Mouse (Mus musculus) intestine, embryonic 15.5 days (tissue): ENCODE data around the gene Myod1. TPM values are rescaled to one million over a fixed set of nuclear protein-coding genes. Genes with fewer than 3 reads are reported as not detected.

Source experiments
- ATAC-seq: fragments of 200-750 bp; cut with Nextera tagmentation; 2 replicates; pipeline ENCODE4 v1.8.0; 2017; ENCODE audit warnings: moderate TSS enrichment, moderate library complexity
- H3K27ac ChIP-seq: fragments of 300-500 bp; sonication (generic); 2 replicates; pipeline ENCODE4 v1.5.1; 2015; ENCODE audit warnings: mild to moderate bottlenecking, inconsistent platforms
- H3K27me3 ChIP-seq: fragments of 300-500 bp; sonication (generic); replicated peaks from 2 replicates; pipeline ENCODE4 v1.6.1; 2015; ENCODE audit warnings: inconsistent platforms
- H3K36me3 ChIP-seq: fragments of 300-500 bp; sonication (generic); 2 replicates; pipeline ENCODE4 v1.6.1; 2015; ENCODE audit warnings: inconsistent platforms
- H3K4me1 ChIP-seq: fragments of 300-500 bp; sonication (generic); replicated peaks from 2 replicates; pipeline ENCODE4 v1.6.1; 2015; ENCODE audit warnings: inconsistent platforms
- H3K4me2 ChIP-seq: fragments of 300-500 bp; sonication (generic); replicated peaks from 2 replicates; pipeline ENCODE4 v1.6.1; 2015; ENCODE audit warnings: mild to moderate bottlenecking, inconsistent platforms
- H3K4me3 ChIP-seq: fragments of 300-500 bp; sonication (generic); replicated peaks from 2 replicates; pipeline ENCODE4 v1.5.1; 2015; ENCODE audit warnings: inconsistent platforms
- H3K9ac ChIP-seq: fragments of 300-500 bp; sonication (generic); 2 replicates; pipeline ENCODE4 v1.6.1; 2015; ENCODE audit warnings: inconsistent platforms
- H3K9me3 ChIP-seq: fragments of 300-500 bp; sonication (generic); 2 replicates; pipeline ENCODE4 v1.6.1; 2016; ENCODE audit warnings: inconsistent platforms
- WGBS: fragments of 180-500 bp; shearing (Covaris S2); methylation state at CpG from one replicate; pipeline ENCODE4 v1.1.7; 2015; 5-methylcytosine and 5-hydroxymethylcytosine counted together
- polyA plus RNA-seq: library from polyadenylated mRNA; unstranded; fragments of >200 nt; fragmentation: Nextera tagmentation; extraction: Ambion mirVana; gene quantifications from 2 replicates; pipeline ENCODE4 v1.2.1, GENCODE M21; 2015

The Myod1 gene
- polyA plus RNA-seq, 1 experiment from 2014 or later = 0.24 TPM

DNA sequence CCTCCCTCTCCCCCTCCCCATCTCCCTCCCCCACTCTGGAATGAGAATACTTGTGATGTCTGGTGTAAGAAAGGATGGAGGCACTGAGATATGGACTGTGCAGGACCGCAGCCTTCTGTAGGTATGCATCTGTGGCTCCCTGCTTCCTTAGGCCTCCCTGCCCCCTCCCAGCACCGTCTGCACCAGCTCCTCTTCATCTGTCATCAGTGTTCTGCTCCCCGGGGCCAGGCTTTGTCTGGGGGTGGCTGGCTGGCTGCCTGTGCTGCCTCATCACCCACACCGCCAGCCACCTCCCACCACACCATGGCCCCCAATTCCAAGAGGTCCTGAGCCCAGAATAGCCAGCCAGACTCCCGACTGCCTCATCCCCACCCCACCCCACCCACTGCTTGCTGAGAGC, 12.1 kb upstream of the Myod1 start:
- Histone ChIP-seq H3K27me3 (peaks cover 2% of the 10 kb centered on the region; the same call in 1 of the 2 replicates), H3K9me3 (no peaks in the 10 kb centered on the region), H3K4me2 (no peak overlapping the region), H3K4me1 (no peaks in the 10 kb centered on the region), H3K9ac (no peak overlapping the region), H3K4me3 (no peak overlapping the region), H3K36me3 (no peaks in the 10 kb centered on the region), H3K27ac (no peak overlapping the region)
- ATAC-seq = no peak
- WGBS = 49% methylated on average over 5 of the region's 5 CpGs

DNA sequence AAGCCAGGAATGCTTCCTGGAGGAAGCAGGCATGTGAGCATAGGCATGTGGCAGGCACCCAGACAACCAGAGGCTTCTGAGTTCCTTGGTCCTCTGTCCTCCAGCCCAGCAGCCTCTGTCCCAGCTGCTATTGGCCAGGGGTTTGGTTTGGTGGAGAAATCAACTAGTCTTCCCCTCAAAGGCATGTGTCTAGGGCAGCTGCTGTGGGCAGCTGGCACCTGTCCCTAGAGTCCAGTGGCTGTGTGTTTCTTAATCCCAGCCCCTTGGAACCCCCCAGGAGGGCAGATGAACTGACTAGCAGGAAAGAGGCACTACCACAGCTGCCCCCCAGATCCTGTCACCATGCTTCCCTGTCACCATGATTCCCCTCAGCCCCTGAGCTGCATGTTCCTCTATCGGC, 10.5 kb upstream of the Myod1 start:
- ATAC-seq = no peak
- Histone ChIP-seq H3K27me3 (peaks cover 2% of the 10 kb centered on the region; the same call in 1 of the 2 replicates), H3K27ac (no peak overlapping the region), H3K4me1 (no peaks in the 10 kb centered on the region), H3K36me3 (no peaks in the 10 kb centered on the region), H3K9ac (no peak overlapping the region), H3K9me3 (no peaks in the 10 kb centered on the region), H3K4me3 (no peak overlapping the region), H3K4me2 (no peak overlapping the region)
- 68% methylated on average over 1 of the region's 1 CpGs for WGBS

DNA sequence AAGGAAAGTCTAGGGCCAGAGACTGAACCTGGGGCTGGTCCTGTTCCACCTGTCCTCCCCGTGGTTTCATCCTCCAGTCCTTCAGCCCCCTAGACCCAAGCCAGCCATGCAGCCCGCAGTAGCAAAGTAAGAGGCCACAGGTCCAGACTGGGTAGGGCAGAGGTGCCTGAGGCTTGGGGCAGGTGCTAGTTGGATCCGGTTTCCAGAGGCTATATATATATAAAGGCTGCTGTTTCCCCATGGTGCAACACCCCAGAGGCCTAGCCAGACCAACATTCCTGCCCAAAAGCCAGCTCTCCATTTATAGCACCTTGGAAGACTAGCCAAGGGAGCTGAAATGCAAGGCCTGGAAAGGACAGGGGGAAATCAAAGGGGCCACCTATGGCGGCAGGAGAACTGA, 5.2 kb upstream of the Myod1 start:
- Histone ChIP-seq H3K4me2 (no peak overlapping the region), H3K27ac (no peak overlapping the region), H3K4me1 (no peaks in the 10 kb centered on the region), H3K4me3 (no peak overlapping the region), H3K36me3 (no peaks in the 10 kb centered on the region), H3K9ac (no peak overlapping the region), H3K9me3 (no peaks in the 10 kb centered on the region), H3K27me3 (peaks cover 21% of the 10 kb centered on the region)
- no peak for ATAC-seq
- 67% methylated on average over 4 of the region's 4 CpGs for WGBS

DNA sequence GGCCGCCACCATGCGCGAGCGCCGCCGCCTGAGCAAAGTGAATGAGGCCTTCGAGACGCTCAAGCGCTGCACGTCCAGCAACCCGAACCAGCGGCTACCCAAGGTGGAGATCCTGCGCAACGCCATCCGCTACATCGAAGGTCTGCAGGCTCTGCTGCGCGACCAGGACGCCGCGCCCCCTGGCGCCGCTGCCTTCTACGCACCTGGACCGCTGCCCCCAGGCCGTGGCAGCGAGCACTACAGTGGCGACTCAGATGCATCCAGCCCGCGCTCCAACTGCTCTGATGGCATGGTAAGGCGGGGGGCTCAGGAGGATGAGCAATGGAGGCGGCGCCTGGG, 703 bp downstream of the Myod1 start:
- no peak for ATAC-seq
- no peaks in the 10 kb centered on the region for H3K9me3 ChIP-seq
- WGBS = 1% methylated on average over 33 of the region's 33 CpGs
- H3K27me3 ChIP-seq = peaks cover 59% of the 10 kb centered on the region
- H3K4me3 ChIP-seq = peak overlapping the region; percentile 6; the same call in 1 of the 2 replicates
- H3K4me2 ChIP-seq = peak overlapping the region; percentile 43
- H3K36me3 ChIP-seq = no peaks in the 10 kb centered on the region
- H3K9ac ChIP-seq = no peak overlapping the region
- peaks cover 5% of the 10 kb centered on the region; the same call in 1 of the 2 replicates for H3K4me1 ChIP-seq
- no peak overlapping the region for H3K27ac ChIP-seq

DNA sequence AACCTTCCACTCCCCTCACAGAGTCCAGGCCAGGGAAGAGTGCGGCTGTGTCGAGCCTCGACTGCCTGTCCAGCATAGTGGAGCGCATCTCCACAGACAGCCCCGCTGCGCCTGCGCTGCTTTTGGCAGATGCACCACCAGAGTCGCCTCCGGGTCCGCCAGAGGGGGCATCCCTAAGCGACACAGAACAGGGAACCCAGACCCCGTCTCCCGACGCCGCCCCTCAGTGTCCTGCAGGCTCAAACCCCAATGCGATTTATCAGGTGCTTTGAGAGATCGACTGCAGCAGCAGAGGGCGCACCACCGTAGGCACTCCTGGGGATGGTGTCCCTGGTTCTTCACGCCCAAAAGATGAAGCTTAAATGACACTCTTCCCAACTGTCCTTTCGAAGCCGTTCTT, 1.8 kb downstream of the Myod1 start:
- 2% methylated on average over 22 of the region's 22 CpGs for WGBS
- no peak overlapping the region for H3K4me3 ChIP-seq

DNA sequence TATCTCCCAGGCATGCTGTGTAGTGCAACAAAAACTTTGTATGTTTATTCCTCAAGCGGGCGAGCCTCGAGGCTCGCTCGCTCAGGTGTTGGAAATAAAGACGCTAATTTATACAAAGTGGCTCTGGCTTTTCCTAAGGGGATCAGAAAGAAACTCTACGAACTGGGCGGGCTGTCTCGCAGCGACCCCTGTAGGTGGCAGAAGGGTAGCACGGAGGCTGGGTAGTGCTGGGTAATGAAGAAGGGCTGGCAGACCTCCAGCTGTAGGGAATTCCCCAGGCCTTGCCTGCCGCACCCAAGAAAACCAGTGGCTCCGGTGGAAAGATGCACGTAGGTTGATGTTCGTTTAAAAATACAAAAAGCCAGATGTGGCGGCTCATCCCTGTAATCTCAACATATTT, 2.7 kb downstream of the Myod1 start:
- WGBS = 6% methylated on average over 16 of the region's 16 CpGs
- H3K36me3 ChIP-seq = no peaks in the 10 kb centered on the region
- peaks cover 53% of the 10 kb centered on the region for H3K27me3 ChIP-seq
- no peak overlapping the region for H3K9ac ChIP-seq
- no peak overlapping the region for H3K4me3 ChIP-seq
- no peak for ATAC-seq
- H3K4me2 ChIP-seq = no peak overlapping the region
- H3K27ac ChIP-seq = no peak overlapping the region
- no peaks in the 10 kb centered on the region for H3K9me3 ChIP-seq
- peaks cover 5% of the 10 kb centered on the region; the same call in 1 of the 2 replicates for H3K4me1 ChIP-seq

More for the DNA sequence above, 1.8 kb downstream of the Myod1 start:
- ATAC-seq = no peak
- H3K4me2 ChIP-seq = no peak overlapping the region
- no peaks in the 10 kb centered on the region for H3K36me3 ChIP-seq
- no peak overlapping the region for H3K27ac ChIP-seq
- H3K4me1 ChIP-seq = peaks cover 5% of the 10 kb centered on the region; the same call in 1 of the 2 replicates
- peaks cover 53% of the 10 kb centered on the region for H3K27me3 ChIP-seq
- H3K9me3 ChIP-seq = no peaks in the 10 kb centered on the region
- no peak overlapping the region for H3K9ac ChIP-seq

DNA sequence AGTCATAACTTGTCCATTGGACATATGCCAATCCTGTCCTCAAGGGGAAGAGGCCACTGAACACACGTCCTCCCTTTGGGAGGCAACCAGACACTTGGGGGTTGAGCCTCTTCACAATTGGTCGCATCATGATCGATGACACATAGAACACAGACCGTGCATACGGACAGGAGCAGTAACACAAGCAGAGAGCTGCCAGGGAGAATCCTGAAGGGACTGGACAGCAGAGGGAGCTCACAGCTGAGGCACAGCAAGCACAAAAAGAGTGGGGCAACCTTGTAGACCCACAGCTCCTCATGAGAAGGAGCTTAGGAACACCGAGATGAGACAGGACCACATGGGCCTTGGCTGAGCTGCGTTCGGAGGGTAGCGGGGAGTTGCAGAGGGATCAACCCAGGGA, 4.4 kb downstream of the Myod1 start:
- H3K27ac ChIP-seq = no peak overlapping the region
- WGBS = 64% methylated on average over 9 of the region's 9 CpGs
- peaks cover 5% of the 10 kb centered on the region; the same call in 1 of the 2 replicates for H3K4me1 ChIP-seq
- H3K4me2 ChIP-seq = no peak overlapping the region
- peaks cover 42% of the 10 kb centered on the region for H3K27me3 ChIP-seq
- H3K36me3 ChIP-seq = no peaks in the 10 kb centered on the region
- ATAC-seq = no peak
- H3K9me3 ChIP-seq = no peaks in the 10 kb centered on the region
- no peak overlapping the region for H3K4me3 ChIP-seq
- H3K9ac ChIP-seq = no peak overlapping the region

DNA sequence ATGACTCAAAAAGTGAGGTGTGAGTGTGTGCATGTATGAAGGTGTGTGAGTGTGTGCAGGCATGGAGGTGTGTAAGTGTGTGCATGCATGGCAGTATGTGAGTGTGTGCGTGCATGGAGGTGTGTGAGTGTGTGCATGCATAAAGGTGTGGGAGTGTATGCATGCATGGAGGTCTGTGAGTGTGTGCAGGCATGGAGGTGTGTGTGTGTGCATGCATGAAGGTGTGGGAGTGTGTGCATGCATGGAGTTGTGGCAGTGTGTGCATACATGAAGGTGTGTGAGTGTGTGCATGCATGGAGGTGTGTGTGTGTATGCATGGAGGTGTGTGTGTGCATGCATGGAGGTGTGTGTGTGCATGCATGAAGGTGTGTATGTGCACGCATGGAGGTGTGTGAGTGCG, 11.2 kb downstream of the Myod1 start:
- WGBS = 86% methylated on average over 3 of the region's 3 CpGs
- H3K4me3 ChIP-seq = no peak overlapping the region
- peaks cover 6% of the 10 kb centered on the region for H3K27me3 ChIP-seq
- ATAC-seq = no peak
- H3K36me3 ChIP-seq = no peaks in the 10 kb centered on the region
- H3K9me3 ChIP-seq = no peaks in the 10 kb centered on the region
- no peak overlapping the region for H3K27ac ChIP-seq
- no peak overlapping the region for H3K9ac ChIP-seq
- no peak overlapping the region for H3K4me2 ChIP-seq
- H3K4me1 ChIP-seq = no peaks in the 10 kb centered on the region

DNA sequence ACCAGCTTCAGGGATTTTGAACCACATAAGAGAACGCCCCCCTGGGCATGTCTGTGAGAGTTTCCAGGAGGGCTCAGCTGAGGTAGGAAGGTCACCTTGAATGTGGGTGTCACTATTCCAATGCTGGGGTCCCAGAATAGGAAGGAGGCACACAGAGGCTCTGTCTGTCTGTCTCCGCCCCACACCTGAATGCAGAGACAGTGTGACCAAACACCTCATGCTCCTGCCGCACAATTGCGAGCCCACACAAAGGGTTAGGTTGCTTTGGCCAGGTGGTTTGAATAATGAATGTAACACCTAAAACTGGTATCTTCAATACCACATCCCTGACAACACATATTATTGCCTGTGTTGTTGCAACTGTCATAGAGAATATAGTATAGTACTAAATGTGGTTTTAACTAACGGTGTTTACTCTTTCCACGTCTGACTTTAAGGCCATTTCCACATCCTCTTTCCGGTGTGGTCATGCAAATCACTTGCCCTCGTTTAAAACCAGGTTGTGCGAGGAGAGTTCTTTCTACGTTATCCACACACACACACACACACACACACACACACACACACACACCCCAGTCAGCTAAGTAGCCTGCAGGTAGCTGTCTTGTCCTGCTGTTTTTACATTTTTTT, 13.3 kb downstream of the Myod1 start:
- no peak for ATAC-seq
- 72% methylated on average over 10 of the region's 10 CpGs for WGBS
- no peaks in the 10 kb centered on the region for H3K9me3 ChIP-seq

DNA sequence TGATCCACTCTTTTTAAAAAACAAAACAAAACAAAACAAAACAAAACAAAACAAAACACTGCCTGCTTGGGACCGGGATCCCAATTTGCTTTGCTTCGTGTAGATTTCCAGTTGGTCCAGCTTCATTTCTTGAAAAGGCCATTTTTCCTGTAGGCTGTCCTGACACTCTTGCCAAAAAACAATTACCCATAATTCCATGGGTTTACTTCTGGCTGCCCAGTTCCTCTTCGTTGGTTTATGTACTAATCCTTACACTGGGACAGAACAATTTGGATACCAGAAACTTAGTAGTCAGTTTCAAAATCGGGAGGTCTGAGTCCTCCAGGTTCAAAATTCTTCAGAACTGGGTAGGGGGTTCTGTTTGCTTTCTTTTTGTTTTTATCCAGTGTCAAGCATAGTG, 14.0 kb downstream of the Myod1 start:
- Histone ChIP-seq H3K27me3 (peaks cover 22% of the 10 kb centered on the region), H3K27ac (no peak overlapping the region), H3K36me3 (no peaks in the 10 kb centered on the region), H3K4me3 (no peak overlapping the region), H3K9me3 (no peaks in the 10 kb centered on the region), H3K9ac (no peak overlapping the region), H3K4me2 (no peak overlapping the region), H3K4me1 (no peaks in the 10 kb centered on the region)
- ATAC-seq = no peak
- 70% methylated on average over 4 of the region's 4 CpGs for WGBS

More for the DNA sequence above, 13.3 kb downstream of the Myod1 start:
- H3K27me3 ChIP-seq = peaks cover 16% of the 10 kb centered on the region
- H3K4me2 ChIP-seq = no peak overlapping the region
- no peak overlapping the region for H3K9ac ChIP-seq
- H3K4me3 ChIP-seq = no peak overlapping the region
- no peak overlapping the region for H3K27ac ChIP-seq
- no peaks in the 10 kb centered on the region for H3K4me1 ChIP-seq
- H3K36me3 ChIP-seq = no peaks in the 10 kb centered on the region

DNA sequence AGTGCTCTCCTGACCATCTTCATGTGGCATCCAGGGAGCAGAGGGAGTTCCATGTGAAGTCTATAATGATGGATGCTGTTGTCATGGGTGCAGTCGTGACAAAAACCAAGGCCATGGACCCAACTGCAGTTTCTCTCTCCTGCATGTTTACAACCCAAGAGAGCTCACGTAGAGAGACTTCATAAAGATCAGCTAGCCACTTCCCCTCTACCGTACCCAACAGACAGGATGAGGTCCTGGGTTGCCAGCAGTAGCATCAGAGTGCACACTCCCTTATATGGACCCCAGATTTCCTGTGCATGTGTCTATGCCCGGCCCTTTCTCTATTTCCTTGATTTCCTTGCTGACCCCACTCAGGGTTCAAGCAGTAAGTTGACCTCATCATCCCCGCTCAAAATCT, 15.4 kb downstream of the Myod1 start:
- Histone ChIP-seq H3K36me3 (no peaks in the 10 kb centered on the region), H3K9me3 (no peaks in the 10 kb centered on the region), H3K27me3 (peaks cover 31% of the 10 kb centered on the region), H3K4me1 (peaks cover 11% of the 10 kb centered on the region), H3K4me2 (no peak overlapping the region), H3K9ac (no peak overlapping the region), H3K27ac (no peak overlapping the region), H3K4me3 (no peak overlapping the region)
- no peak for ATAC-seq
- 48% methylated on average over 5 of the region's 5 CpGs for WGBS

DNA sequence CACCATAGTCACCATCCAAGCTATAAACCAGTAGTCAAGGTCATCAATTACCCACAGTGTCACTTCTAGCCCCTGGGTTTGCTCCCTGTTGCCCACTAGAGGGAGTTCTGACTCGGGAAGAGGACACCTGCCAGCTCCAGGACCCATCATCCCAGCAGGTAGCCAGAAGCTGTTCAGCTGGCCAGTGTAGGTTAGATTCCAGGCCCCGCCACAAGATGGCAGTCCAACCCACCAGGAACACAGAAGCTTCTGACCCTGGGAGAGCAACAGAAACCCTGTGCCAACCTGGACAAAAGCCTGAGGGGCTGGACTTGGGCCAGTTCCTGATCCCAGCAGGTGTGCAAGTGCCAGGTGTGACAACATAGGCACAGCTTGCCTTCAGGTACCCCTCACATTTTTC, 16.8 kb downstream of the Myod1 start:
- 0% methylated on average over 2 of the region's 2 CpGs for WGBS
- Histone ChIP-seq H3K9ac (no peak overlapping the region), H3K4me2 (no peak overlapping the region), H3K4me3 (no peak overlapping the region), H3K9me3 (no peaks in the 10 kb centered on the region), H3K4me1 (peaks cover 17% of the 10 kb centered on the region), H3K36me3 (no peaks in the 10 kb centered on the region), H3K27me3 (peaks cover 45% of the 10 kb centered on the region), H3K27ac (no peak overlapping the region)
- peak; percentile 51 for ATAC-seq

DNA sequence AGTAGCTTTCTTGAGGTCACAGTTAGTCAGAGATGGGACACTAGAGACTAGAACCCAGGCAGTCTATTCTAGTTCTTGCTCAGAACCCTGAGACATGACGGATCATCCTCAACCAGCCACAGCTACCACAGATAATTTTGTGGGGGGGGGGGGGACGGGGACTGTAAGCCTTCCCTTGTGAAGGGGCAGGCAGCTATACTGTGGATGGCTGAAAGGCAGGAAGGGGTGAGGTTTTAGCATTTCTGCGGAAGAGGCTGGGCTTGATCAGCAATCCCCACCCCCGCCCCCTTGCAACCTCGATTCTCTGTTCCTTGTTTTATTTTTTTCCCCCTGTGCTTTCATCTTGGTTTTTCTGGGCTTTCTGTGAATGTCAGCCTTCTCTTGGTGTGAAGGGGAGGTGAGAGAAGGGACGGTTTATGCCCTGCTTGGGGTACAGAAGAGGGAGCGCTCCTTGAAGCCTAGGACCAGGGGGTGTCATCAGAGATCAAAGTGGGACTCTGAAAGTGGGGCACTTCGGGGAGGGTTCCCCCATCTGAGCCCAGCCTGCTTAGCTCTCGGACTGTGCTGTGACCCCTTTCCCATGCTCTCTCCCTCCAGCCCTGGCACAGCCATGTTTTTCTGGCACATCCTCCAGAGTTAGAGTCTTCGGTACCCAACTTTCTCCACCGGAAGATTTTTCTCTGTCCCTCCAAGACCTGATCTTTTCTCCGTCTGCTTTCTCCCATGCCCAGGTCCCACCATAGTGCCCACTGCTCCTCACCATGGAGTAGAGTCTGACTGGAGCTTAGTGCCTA, 17.6 kb downstream of the Myod1 start:
- no peak for ATAC-seq
- H3K9ac ChIP-seq = no peak overlapping the region
- H3K4me3 ChIP-seq = no peak overlapping the region
- H3K4me2 ChIP-seq = no peak overlapping the region
- 34% methylated on average over 12 of the region's 12 CpGs for whole genome bisulfite sequencing
- H3K9me3 ChIP-seq = no peaks in the 10 kb centered on the region
- peaks cover 53% of the 10 kb centered on the region for H3K27me3 ChIP-seq
- no peaks in the 10 kb centered on the region for H3K36me3 ChIP-seq
- no peak overlapping the region for H3K27ac ChIP-seq
- H3K4me1 ChIP-seq = peaks cover 17% of the 10 kb centered on the region
